Mouse (Mus musculus): ENCODE results near the gene Hbb-bt. TPM values are rescaled to one million over a fixed set of nuclear protein-coding genes. Genes with fewer than 3 reads are reported as not detected.
"Not testable (repeated sequence)": the region's sequence is repeated elsewhere in the genome, so short reads cannot be mapped to it uniquely, and the experiment has no call there.

The Hbb-bt gene
- total RNA-seq, 1 experiment = not detected

DNA sequence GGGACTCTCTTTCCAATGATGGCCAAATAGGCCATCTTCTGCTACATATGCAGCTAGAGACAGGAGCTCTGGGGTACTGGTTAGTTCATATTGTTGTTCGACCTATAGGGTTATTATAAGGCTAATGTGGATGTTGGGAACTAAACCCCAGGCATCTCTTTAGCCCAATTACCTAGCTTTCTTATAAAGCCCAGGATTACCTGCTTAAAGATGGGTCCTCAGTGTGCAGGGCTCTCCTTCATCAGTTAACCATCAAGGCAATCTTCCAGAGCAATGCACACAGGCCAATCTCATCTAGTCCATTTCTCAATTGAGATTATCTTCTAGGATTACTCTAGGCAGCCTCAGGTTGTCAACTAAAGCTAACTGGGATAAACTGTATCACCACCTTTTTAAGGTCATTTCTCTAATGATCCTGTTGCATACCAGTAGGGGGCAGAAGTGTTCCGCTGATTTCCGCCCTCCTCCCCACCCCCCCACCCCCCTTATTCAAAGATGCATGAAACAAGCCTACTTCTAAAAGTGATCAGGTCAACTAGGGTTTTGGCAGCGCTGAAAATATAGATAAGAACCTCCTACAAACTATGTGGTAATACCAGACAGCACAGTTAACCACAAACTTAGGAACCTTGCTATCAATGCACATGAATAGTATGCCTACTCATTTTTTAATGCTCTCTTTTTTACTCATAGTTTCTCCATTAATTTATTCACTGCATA is 21.0 kb downstream of the Hbb-bt start:
- H3K4me1 ChIP-seq (ENCODE audit: control insufficient read depth in 2 of 2, insufficient read depth in 2 of 2, low read length in 2 of 2, poor library complexity in 1 of 2) = no peaks in the 10 kb centered on the region
- no peak overlapping the region for H3K4me3 ChIP-seq (ENCODE audit: insufficient read depth in 1 of 2, low read depth in 1 of 2, low read length in 2 of 2, poor library complexity in 1 of 2, severe bottlenecking in 1 of 2)
- H3K36me3 ChIP-seq (ENCODE audit: control insufficient read depth, insufficient read depth, low read length, poor library complexity, severe bottlenecking) = no peaks in the 10 kb centered on the region
- in situ Hi-C loops (cut with MboI; ENCODE audit: low sequenced_read_pairs in 2 of 2, unreplicated experiment in 2 of 2) = no loop called here
- DNase-seq (ENCODE audit: low read depth, low spot score) = no peak
- TF ChIP-seq ZC3H11A (IDR thresholded peaks at IDR 0.05; ENCODE audit: borderline replicate concordance, low read depth, low read length) = no peak
- no peak for TF ChIP-seq CHD2 (IDR thresholded peaks at IDR 0.05; ENCODE audit: low read depth, low read length)
- no peak for TF ChIP-seq MAFK (IDR thresholded peaks at IDR 0.05; ENCODE audit: insufficient read depth, low read depth, low read length)
- no peak for TF ChIP-seq HCFC1 (IDR thresholded peaks at IDR 0.05; ENCODE audit: borderline replicate concordance, insufficient read depth, low read length)
- TF ChIP-seq ZNF384 (IDR thresholded peaks at IDR 0.05; ENCODE audit: low read depth, low read length) = no peak
- H3K9me3 ChIP-seq (ENCODE audit: control insufficient read depth, insufficient read depth, low read depth, low read length) = no peaks in the 10 kb centered on the region
- H3K27ac ChIP-seq (ENCODE audit: insufficient read depth, low read depth, low read length, poor library complexity, severe bottlenecking) = no peak overlapping the region
- H3K9ac ChIP-seq (ENCODE audit: insufficient read depth, low read depth, low read length, poor library complexity, severe bottlenecking) = no peak overlapping the region

DNA sequence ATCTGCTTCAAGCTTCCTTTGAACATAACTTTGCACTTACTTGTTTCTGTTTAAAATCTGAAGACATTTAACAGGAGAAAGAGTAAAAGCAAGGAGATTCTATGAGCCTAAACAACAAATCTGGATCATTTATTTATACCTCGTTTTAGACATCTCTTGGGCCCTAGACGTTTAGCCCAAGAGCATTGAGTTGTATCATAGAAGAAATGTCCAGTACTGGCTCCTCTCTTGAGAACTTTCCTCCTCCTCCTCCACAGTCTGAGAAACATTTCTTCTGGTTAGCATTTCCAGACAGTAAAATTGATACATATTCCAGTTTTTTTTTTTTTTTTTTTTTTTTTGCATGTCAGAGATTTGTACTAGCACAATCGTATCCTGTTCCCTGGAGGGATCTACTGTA is 22.1 kb downstream of the Hbb-bt start, which contains the start of gene Olfr67:
TSS of gene Olfr67 (minus strand) at position 101 of the 400 bp plus-strand sequence.
- TF ChIP-seq CHD2 (IDR thresholded peaks at IDR 0.05; ENCODE audit: low read depth, low read length) (no peak), HCFC1 (IDR thresholded peaks at IDR 0.05; ENCODE audit: borderline replicate concordance, insufficient read depth, low read length) (no peak), ZC3H11A (IDR thresholded peaks at IDR 0.05; ENCODE audit: borderline replicate concordance, low read depth, low read length) (no peak), MAFK (IDR thresholded peaks at IDR 0.05; ENCODE audit: insufficient read depth, low read depth, low read length) (no peak), ZNF384 (IDR thresholded peaks at IDR 0.05; ENCODE audit: low read depth, low read length) (no peak)
- in situ Hi-C loops (cut with MboI; ENCODE audit: low sequenced_read_pairs in 2 of 2, unreplicated experiment in 2 of 2) = no loop called here
- Histone ChIP-seq H3K27ac (ENCODE audit: insufficient read depth, low read depth, low read length, poor library complexity, severe bottlenecking) (no peak within 1 kb of the TSS), H3K36me3 (ENCODE audit: control insufficient read depth, insufficient read depth, low read length, poor library complexity, severe bottlenecking) (no peaks in the 10 kb centered on the region), H3K9me3 (ENCODE audit: control insufficient read depth, insufficient read depth, low read depth, low read length) (no peaks in the 10 kb centered on the region), H3K4me1 (ENCODE audit: control insufficient read depth in 2 of 2, insufficient read depth in 2 of 2, low read length in 2 of 2, poor library complexity in 1 of 2) (no peaks in the 10 kb centered on the region), H3K4me3 (ENCODE audit: insufficient read depth in 1 of 2, low read depth in 1 of 2, low read length in 2 of 2, poor library complexity in 1 of 2, severe bottlenecking in 1 of 2) (no peak within 1 kb of the TSS), H3K9ac (ENCODE audit: insufficient read depth, low read depth, low read length, poor library complexity, severe bottlenecking) (no peak within 1 kb of the TSS)
- DNase-seq (ENCODE audit: low read depth, low spot score) = no peak

DNA sequence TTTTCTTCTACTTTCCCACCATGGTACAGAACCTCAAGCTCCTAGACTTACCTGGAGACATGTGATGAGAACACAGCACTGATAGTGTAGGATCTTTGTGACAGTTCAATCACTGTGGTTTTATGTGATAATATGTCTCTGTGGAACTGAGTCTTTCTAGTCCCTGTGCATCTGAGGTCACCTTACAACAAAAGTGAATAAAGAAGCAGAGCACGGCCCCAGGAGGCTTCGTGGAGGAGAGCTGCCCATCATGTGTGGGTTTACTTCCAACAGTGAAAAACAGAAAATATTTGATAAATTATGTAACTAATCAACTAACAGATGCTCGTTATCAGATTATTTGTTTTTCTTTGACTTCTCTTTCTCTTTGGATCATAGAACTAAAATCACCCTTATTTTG is 34.2 kb downstream of the Hbb-bt start, which contains the start of gene Olfr68:
TSS of gene Olfr68 (minus strand) at position 101 of the 400 bp plus-strand sequence.
- TF ChIP-seq ZNF384 (IDR thresholded peaks at IDR 0.05; ENCODE audit: low read depth, low read length) (no peak), HCFC1 (IDR thresholded peaks at IDR 0.05; ENCODE audit: borderline replicate concordance, insufficient read depth, low read length) (no peak), CHD2 (IDR thresholded peaks at IDR 0.05; ENCODE audit: low read depth, low read length) (no peak), ZC3H11A (IDR thresholded peaks at IDR 0.05; ENCODE audit: borderline replicate concordance, low read depth, low read length) (no peak), MAFK (IDR thresholded peaks at IDR 0.05; ENCODE audit: insufficient read depth, low read depth, low read length) (no peak)
- Histone ChIP-seq H3K4me1 (ENCODE audit: control insufficient read depth in 2 of 2, insufficient read depth in 2 of 2, low read length in 2 of 2, poor library complexity in 1 of 2) (no peaks in the 10 kb centered on the region), H3K9me3 (ENCODE audit: control insufficient read depth, insufficient read depth, low read depth, low read length) (no peaks in the 10 kb centered on the region), H3K27ac (ENCODE audit: insufficient read depth, low read depth, low read length, poor library complexity, severe bottlenecking) (no peak within 1 kb of the TSS), H3K36me3 (ENCODE audit: control insufficient read depth, insufficient read depth, low read length, poor library complexity, severe bottlenecking) (no peaks in the 10 kb centered on the region), H3K9ac (ENCODE audit: insufficient read depth, low read depth, low read length, poor library complexity, severe bottlenecking) (no peak within 1 kb of the TSS), H3K4me3 (ENCODE audit: insufficient read depth in 1 of 2, low read depth in 1 of 2, low read length in 2 of 2, poor library complexity in 1 of 2, severe bottlenecking in 1 of 2) (no peak within 1 kb of the TSS)
- DNase-seq (ENCODE audit: low read depth, low spot score) = no peak
- in situ Hi-C loops (cut with MboI; ENCODE audit: low sequenced_read_pairs in 2 of 2, unreplicated experiment in 2 of 2) = no loop called here

DNA sequence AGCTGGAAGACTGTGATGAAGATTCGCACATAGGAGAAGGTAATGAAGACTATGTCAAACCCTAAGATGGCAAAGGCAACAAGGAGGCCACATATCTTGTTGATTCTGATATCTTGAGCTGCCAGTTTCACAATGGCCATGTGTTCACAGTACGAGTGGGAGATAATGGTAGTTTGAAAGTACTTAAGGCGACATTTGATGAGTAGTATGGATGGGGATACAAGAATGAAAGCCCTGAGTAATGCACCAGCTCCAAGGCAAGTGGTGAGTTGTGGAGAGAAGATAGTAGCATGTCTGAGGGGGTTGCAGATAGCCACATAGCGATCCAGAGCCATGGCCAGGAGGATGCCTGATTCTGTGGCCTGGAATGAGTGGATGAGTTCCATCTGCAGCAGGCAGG is 36.1 kb downstream of the Hbb-bt start:
- not testable (repeated sequence) for H3K9me3 ChIP-seq (ENCODE audit: control insufficient read depth, insufficient read depth, low read depth, low read length); H3K27ac ChIP-seq (ENCODE audit: insufficient read depth, low read depth, low read length, poor library complexity, severe bottlenecking)

DNA sequence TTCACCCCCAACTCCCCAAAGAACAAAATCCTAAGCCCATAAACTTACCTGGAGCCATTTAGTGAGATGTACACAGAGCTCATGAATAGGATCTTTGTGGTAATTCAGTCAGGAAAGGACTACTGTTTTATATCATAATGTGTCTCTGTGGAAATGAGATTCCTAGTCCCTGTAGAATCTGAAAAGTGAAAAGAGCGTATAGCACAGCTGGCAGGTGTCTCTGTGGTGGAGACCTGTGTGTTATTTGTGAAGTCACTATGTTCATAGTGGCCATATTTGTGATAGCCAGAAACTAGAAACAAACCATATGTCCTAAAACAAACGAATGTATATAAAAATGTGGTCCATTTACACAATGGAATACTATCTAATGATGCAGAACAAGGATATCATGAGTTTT is 42.3 kb downstream of the Hbb-bt start, which contains the start of gene Olfr69:
TSS of gene Olfr69 (minus strand) at position 101 of the 400 bp plus-strand sequence.
- in situ Hi-C loops (cut with MboI; ENCODE audit: low sequenced_read_pairs in 2 of 2, unreplicated experiment in 2 of 2) = no loop called here
- TF ChIP-seq ZNF384 (IDR thresholded peaks at IDR 0.05; ENCODE audit: low read depth, low read length) (no peak), ZC3H11A (IDR thresholded peaks at IDR 0.05; ENCODE audit: borderline replicate concordance, low read depth, low read length) (no peak)
- DNase-seq (ENCODE audit: low read depth, low spot score) = no peak
- H3K36me3 ChIP-seq (ENCODE audit: control insufficient read depth, insufficient read depth, low read length, poor library complexity, severe bottlenecking) = no peaks in the 10 kb centered on the region
- H3K4me3 ChIP-seq (ENCODE audit: insufficient read depth in 1 of 2, low read depth in 1 of 2, low read length in 2 of 2, poor library complexity in 1 of 2, severe bottlenecking in 1 of 2) = no peak within 1 kb of the TSS
- H3K9me3 ChIP-seq (ENCODE audit: control insufficient read depth, insufficient read depth, low read depth, low read length) = no peaks in the 10 kb centered on the region
- no peak within 1 kb of the TSS for H3K27ac ChIP-seq (ENCODE audit: insufficient read depth, low read depth, low read length, poor library complexity, severe bottlenecking)
- no peaks in the 10 kb centered on the region for H3K4me1 ChIP-seq (ENCODE audit: control insufficient read depth in 2 of 2, insufficient read depth in 2 of 2, low read length in 2 of 2, poor library complexity in 1 of 2)
- no peak within 1 kb of the TSS for H3K9ac ChIP-seq (ENCODE audit: insufficient read depth, low read depth, low read length, poor library complexity, severe bottlenecking)

More for the DNA sequence above, 36.1 kb downstream of the Hbb-bt start:
- in situ Hi-C loops (cut with MboI; ENCODE audit: low sequenced_read_pairs in 2 of 2, unreplicated experiment in 2 of 2); DNase-seq (ENCODE audit: low read depth, low spot score); H3K9ac ChIP-seq (ENCODE audit: insufficient read depth, low read depth, low read length, poor library complexity, severe bottlenecking); H3K36me3 ChIP-seq (ENCODE audit: control insufficient read depth, insufficient read depth, low read length, poor library complexity, severe bottlenecking); H3K4me1 ChIP-seq (ENCODE audit: control insufficient read depth in 2 of 2, insufficient read depth in 2 of 2, low read length in 2 of 2, poor library complexity in 1 of 2); H3K4me3 ChIP-seq (ENCODE audit: insufficient read depth in 1 of 2, low read depth in 1 of 2, low read length in 2 of 2, poor library complexity in 1 of 2, severe bottlenecking in 1 of 2): not testable (repeated sequence)

DNA sequence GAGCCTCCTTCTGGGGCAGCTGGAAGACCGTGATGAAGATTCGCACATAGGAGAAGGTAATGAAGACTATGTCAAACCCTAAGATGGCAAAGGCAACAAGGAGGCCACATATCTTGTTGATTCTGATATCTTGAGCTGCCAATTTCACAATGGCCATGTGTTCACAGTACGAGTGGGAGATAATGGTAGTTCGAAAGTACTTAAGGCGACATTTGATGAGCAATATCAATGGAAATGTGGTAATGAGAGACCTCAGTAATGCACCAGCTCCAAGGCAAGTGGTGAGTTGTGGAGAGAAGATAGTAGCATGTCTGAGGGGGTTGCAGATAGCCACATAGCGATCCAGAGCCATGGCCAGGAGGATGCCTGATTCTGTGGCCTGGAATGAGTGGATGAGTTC is 46.1 kb downstream of the Hbb-bt start:
- H3K36me3 ChIP-seq (ENCODE audit: control insufficient read depth, insufficient read depth, low read length, poor library complexity, severe bottlenecking); H3K4me1 ChIP-seq (ENCODE audit: control insufficient read depth in 2 of 2, insufficient read depth in 2 of 2, low read length in 2 of 2, poor library complexity in 1 of 2); H3K27ac ChIP-seq (ENCODE audit: insufficient read depth, low read depth, low read length, poor library complexity, severe bottlenecking); H3K4me3 ChIP-seq (ENCODE audit: insufficient read depth in 1 of 2, low read depth in 1 of 2, low read length in 2 of 2, poor library complexity in 1 of 2, severe bottlenecking in 1 of 2); DNase-seq (ENCODE audit: low read depth, low spot score); in situ Hi-C loops (cut with MboI; ENCODE audit: low sequenced_read_pairs in 2 of 2, unreplicated experiment in 2 of 2); H3K9ac ChIP-seq (ENCODE audit: insufficient read depth, low read depth, low read length, poor library complexity, severe bottlenecking); H3K9me3 ChIP-seq (ENCODE audit: control insufficient read depth, insufficient read depth, low read depth, low read length): not testable (repeated sequence)
